Mouse (Mus musculus): ENCODE measurements around the gene Necap2. TPM values are rescaled to one million over a fixed set of nuclear protein-coding genes. Genes with fewer than 3 reads are reported as not detected.
A peak's percentile ranks its signal among the peaks of the same experiment; 100 is the strongest.

The Necap2 gene
- polyA plus RNA-seq, 1 experiment: 47.2 TPM

DNA sequence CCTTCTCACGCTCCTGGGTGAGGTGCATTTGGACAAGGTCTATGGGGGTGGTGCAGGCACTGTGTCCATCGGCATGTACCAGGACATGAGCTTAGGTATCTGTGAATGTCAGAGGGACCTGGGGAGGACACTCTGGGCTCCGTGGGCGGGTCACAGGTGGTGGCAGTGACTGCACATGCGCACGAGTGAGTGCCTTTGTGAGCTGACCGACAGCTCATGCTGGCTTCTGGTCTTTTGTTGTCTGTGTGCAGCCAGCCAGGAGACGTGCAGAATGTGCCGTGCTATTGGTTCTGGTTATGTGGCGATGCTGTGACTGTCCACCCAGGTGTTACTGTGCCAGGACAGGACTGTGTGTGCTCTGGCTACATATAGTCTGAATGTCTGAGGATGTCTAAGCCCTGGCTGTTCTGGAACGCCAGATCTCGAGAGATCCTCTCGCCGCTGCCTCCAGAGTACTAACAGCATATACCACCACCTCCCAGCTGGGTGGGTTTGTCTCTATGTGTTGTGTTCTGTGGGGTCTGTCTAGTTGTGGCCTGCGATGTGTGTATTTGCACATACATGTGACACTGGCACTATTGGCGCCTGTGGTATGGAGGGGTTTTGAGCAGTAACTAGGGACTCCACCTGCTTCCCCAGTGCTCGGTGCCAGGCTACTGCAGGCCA is 29.2 kb downstream of the Necap2 start:
- no peaks in the 10 kb centered on the region for H3K4me1 ChIP-seq (ENCODE audit: control insufficient read depth, insufficient read depth, low read length)
- H3K27ac ChIP-seq (ENCODE audit: insufficient read depth, low read length): no peak overlapping the region
- no peak overlapping the region for H3K4me3 ChIP-seq (ENCODE audit: insufficient read depth, low read length)
- TF ChIP-seq CTCF (IDR thresholded peaks at IDR 0.05; ENCODE audit: borderline replicate concordance, insufficient read depth, low read length) (no peak), POLR2A (IDR thresholded peaks at IDR 0.05; ENCODE audit: low read depth, low read length) (no peak)

DNA sequence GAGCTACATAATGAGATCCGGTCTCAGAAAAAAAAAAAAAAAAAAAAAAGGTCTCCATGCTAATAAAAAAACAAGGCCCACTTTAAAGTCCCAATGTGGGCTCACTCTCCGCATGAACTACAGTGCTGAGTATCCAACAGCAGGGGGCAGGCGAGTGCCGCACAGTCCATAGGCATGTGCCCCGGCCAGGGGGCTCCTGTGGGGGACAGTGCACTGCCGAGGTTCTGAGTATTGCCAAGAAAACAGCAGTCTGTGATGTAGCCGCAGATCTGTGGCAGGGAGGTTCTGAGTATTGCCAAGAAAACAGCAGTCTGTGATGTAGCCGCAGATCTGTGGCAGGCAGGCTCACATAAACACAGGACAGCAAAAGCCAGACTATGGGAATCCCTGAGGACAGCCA is 33.3 kb downstream of the Necap2 start:
- no peaks in the 10 kb centered on the region for H3K4me1 ChIP-seq (ENCODE audit: control insufficient read depth, insufficient read depth, low read length)
- no peak overlapping the region for H3K27ac ChIP-seq (ENCODE audit: insufficient read depth, low read length)
- no peak overlapping the region for H3K4me3 ChIP-seq (ENCODE audit: insufficient read depth, low read length)
- peak; percentile 89 for TF ChIP-seq CTCF (IDR thresholded peaks at IDR 0.05; ENCODE audit: borderline replicate concordance, insufficient read depth, low read length)
- TF ChIP-seq POLR2A (IDR thresholded peaks at IDR 0.05; ENCODE audit: low read depth, low read length): no peak

DNA sequence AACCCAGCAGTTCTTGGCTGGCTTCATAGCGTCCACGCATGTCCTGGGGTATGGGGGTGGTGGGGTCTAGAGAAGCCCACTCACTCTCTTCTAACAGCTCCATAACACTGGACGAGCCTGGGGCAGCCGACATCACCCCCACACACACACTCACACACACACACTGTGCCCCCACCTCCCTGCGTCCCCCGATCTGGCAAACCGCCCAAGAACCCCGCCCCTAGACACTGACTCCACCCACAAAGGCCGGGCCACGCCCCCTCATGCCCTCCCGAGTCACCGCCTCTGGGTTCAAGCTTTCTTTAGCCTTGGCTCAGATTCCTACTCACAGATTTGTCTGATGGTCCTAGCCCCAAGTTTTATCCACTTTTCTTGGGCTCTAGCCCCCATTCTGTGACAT is 37.0 kb downstream of the Necap2 start:
- no peaks in the 10 kb centered on the region for H3K4me1 ChIP-seq (ENCODE audit: control insufficient read depth, insufficient read depth, low read length)
- no peak overlapping the region for H3K4me3 ChIP-seq (ENCODE audit: insufficient read depth, low read length)
- H3K27ac ChIP-seq (ENCODE audit: insufficient read depth, low read length): no peak overlapping the region
- no peak for TF ChIP-seq POLR2A (IDR thresholded peaks at IDR 0.05; ENCODE audit: low read depth, low read length)
- no peak for TF ChIP-seq CTCF (IDR thresholded peaks at IDR 0.05; ENCODE audit: borderline replicate concordance, insufficient read depth, low read length)

DNA sequence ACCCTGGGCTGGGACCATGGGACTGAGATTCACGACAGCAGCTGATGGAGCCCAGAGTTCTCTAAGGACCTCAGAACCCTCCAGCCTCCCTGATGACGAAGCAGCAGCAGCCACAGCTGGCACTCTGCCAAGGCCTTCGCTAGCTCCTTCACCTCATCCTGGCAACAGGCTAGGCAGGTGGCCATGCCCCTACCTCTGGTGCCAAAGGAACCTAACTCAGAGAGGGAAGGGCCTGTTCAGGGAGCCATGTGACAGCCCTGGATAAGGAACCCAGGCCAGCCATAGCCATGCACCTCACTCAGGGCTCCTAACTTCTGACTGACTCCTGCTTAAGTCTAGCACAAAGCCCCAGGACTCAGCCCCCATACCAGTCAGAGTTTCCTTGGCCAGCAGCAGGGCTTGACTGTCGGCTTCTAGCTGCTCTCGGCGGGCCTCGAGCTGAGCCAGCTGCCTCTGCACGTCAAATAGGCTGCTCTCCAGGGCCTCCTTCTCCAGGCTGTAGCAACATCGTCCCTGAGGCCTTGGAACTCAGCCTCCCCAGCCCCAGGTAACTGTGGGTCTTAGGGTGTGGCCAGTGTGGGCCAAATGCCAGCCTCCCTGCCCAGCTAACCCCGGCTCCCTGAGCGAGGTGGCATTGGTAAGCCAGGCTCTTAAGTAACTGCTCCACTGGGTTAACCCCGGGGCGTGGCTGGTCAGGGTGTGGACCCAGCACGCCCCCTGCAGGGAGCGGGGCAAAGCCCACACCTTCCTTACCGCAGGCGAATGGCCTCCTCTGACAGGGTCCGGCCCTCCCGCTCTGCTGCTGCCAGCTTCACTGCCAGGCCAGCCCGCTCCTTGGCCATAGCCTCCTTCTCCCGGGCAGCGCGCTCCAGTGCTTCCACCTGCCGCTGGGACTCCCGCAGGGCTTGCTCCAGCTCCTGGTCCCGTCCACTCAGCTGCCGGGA is 44.3 kb downstream of the Necap2 start:
- TF ChIP-seq CTCF (IDR thresholded peaks at IDR 0.05; ENCODE audit: borderline replicate concordance, insufficient read depth, low read length): no peak
- TF ChIP-seq POLR2A (IDR thresholded peaks at IDR 0.05; ENCODE audit: low read depth, low read length): no peak
- no peak overlapping the region for H3K27ac ChIP-seq (ENCODE audit: insufficient read depth, low read length)
- H3K4me3 ChIP-seq (ENCODE audit: insufficient read depth, low read length): no peak overlapping the region
- H3K4me1 ChIP-seq (ENCODE audit: control insufficient read depth, insufficient read depth, low read length): no peaks in the 10 kb centered on the region

DNA sequence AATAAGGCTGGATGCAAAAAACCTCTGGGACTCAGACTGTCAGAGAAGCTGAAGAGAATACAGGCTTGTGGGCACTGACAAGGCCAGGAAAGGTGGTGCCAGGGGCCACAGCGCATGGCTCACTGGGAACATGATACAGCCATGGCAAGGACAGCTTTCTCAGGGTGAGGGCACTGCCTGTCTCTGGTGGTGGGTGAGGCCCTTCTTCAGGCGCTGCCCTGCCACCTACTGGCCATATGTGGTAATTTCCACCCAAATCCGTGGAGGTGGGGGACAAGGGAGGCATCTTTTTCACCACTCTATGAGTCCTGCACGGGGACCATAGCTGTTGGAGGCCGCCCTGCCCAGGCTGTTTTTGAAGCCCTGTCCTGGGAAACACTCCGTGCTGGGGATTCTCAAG is 46.4 kb downstream of the Necap2 start:
- Histone ChIP-seq H3K27ac (ENCODE audit: insufficient read depth, low read length) (no peak overlapping the region), H3K4me3 (ENCODE audit: insufficient read depth, low read length) (no peak overlapping the region), H3K4me1 (ENCODE audit: control insufficient read depth, insufficient read depth, low read length) (no peaks in the 10 kb centered on the region)
- TF ChIP-seq POLR2A (IDR thresholded peaks at IDR 0.05; ENCODE audit: low read depth, low read length) (no peak), CTCF (IDR thresholded peaks at IDR 0.05; ENCODE audit: borderline replicate concordance, insufficient read depth, low read length) (peak; percentile 92)

DNA sequence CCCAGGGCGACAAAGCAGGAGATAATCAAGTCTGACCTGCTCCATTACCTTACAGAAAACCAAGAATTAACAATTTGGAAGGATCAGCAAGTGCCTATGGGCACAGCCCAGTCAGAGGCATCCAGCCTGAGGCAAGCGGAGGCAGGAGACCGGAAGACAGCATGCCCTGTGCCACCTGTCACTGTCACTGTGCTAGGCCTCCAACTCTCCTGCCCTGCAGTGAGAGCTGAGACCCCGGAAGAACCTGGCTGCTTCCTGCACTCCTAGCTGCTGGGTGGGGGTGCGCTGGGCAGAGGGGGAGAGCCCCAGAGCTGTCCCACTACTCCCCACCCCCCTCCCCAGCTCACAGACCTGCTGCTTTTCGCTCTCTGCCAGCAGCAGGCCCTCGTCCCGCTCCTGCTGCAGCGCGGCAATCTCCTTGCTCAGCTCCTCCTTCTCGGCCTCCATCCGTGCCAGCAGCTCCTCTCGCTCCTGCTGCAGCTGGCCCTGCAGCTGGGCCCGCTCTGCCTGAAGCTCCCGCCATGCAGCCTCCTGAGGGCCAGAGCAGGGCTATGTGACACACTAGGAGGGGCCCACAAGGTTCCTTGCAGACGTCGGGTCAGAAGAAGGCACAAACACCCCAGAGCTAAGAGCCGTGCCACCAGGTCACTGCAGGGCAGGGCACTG is 47.5 kb downstream of the Necap2 start:
- H3K4me1 ChIP-seq (ENCODE audit: control insufficient read depth, insufficient read depth, low read length): no peaks in the 10 kb centered on the region
- no peak overlapping the region for H3K4me3 ChIP-seq (ENCODE audit: insufficient read depth, low read length)
- no peak overlapping the region for H3K27ac ChIP-seq (ENCODE audit: insufficient read depth, low read length)
- TF ChIP-seq CTCF (IDR thresholded peaks at IDR 0.05; ENCODE audit: borderline replicate concordance, insufficient read depth, low read length): no peak
- no peak for TF ChIP-seq POLR2A (IDR thresholded peaks at IDR 0.05; ENCODE audit: low read depth, low read length)

DNA sequence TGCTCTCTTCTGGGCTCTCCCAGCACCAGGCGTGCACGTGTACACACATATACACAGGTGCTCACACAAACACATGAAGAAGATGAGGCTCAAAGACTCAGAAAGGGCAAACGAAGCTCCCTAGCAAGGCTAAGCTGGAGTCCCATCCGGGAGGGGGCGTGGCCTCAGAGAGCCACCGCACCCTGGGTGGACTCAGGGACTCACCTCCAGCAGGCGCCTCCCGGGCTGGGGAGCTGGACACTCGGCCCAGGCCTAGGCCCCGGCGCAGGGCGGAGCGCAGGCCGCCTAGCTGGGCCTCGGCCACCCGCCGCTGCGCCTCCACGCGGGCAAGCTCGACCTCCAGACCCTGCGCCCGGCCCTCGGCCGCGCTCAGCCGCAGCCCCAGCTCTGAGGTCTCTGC is 53.2 kb downstream of the Necap2 start:
- no peak overlapping the region for H3K4me3 ChIP-seq (ENCODE audit: insufficient read depth, low read length)
- TF ChIP-seq CTCF (IDR thresholded peaks at IDR 0.05; ENCODE audit: borderline replicate concordance, insufficient read depth, low read length) (no peak), POLR2A (IDR thresholded peaks at IDR 0.05; ENCODE audit: low read depth, low read length) (no peak)
- no peak overlapping the region for H3K27ac ChIP-seq (ENCODE audit: insufficient read depth, low read length)
- no peaks in the 10 kb centered on the region for H3K4me1 ChIP-seq (ENCODE audit: control insufficient read depth, insufficient read depth, low read length)

DNA sequence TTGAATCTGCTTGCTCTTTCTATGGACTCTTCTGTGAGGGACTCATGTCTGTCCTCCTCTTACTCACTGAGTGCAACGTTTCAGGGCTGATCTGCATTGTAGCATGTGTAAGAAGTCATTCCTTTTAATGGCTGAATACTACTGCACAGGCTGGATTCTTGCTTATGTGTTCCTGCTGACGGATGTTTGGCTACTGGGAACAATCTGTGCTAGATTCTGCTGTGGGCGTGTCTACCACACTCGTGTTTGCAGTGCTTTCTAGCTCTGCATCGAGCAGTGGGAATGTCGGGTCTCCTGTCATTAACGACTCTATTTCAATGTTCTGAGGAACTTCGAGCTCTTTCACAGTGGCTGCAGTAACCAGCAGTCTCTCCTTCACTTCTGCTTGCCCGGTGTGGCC is 54.1 kb downstream of the Necap2 start:
- Histone ChIP-seq H3K4me3 (ENCODE audit: insufficient read depth, low read length) (no peak overlapping the region), H3K27ac (ENCODE audit: insufficient read depth, low read length) (no peak overlapping the region), H3K4me1 (ENCODE audit: control insufficient read depth, insufficient read depth, low read length) (no peaks in the 10 kb centered on the region)
- TF ChIP-seq CTCF (IDR thresholded peaks at IDR 0.05; ENCODE audit: borderline replicate concordance, insufficient read depth, low read length) (no peak), POLR2A (IDR thresholded peaks at IDR 0.05; ENCODE audit: low read depth, low read length) (no peak)

DNA sequence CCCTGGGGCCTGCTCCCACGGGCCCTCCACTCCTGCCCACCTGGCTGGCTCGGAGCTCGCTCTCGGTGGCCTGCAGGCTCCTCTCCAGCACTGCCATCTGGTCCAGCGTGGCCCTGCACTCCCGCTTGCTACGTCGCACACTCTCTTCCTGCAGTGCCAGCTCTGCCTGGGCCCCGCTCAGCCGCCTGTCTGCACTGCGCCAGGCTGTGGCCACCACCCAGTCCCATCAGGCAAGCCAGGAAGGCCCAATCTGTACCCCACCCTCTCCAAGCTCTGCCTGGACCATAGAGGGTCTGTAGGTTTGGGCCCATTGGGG is 56.6 kb downstream of the Necap2 start:
- Histone ChIP-seq H3K4me1 (ENCODE audit: control insufficient read depth, insufficient read depth, low read length) (no peaks in the 10 kb centered on the region), H3K27ac (ENCODE audit: insufficient read depth, low read length) (no peak overlapping the region), H3K4me3 (ENCODE audit: insufficient read depth, low read length) (no peak overlapping the region)
- TF ChIP-seq POLR2A (IDR thresholded peaks at IDR 0.05; ENCODE audit: low read depth, low read length) (no peak), CTCF (IDR thresholded peaks at IDR 0.05; ENCODE audit: borderline replicate concordance, insufficient read depth, low read length) (no peak)
